Mouse (Mus musculus) olfactory bulb, adult 2 months (tissue): ENCODE measurements around the gene Slc16a10. TPM values are rescaled to one million over a fixed set of nuclear protein-coding genes. Genes with fewer than 3 reads are reported as not detected.
"Not testable (repeated sequence)": the region's sequence is repeated elsewhere in the genome, so short reads cannot be mapped to it uniquely, and the experiment has no call there.

Experiments
- H3K27ac ChIP-seq: fragments of 200-500 bp; 2 replicates; pipeline ENCODE4 v1.5.1; 2012; ENCODE audit warnings: low read depth, low read length; ENCODE audit not compliant: insufficient read depth
- H3K4me1 ChIP-seq: fragments of 200-500 bp; 2 replicates; pipeline ENCODE4 v1.6.1; 2012; ENCODE audit warnings: low read length; ENCODE audit not compliant: control insufficient read depth, insufficient read depth
- H3K4me3 ChIP-seq: fragments of 200-500 bp; 2 replicates; pipeline ENCODE4 v1.5.1; 2012; ENCODE audit warnings: mild to moderate bottlenecking, low read depth, low read length, moderate library complexity; ENCODE audit not compliant: insufficient read depth
- CTCF ChIP-seq: fragments of 200-500 bp; IDR thresholded peaks from 2 replicates; pipeline ENCODE4 v1.5.1; 2012; ENCODE audit warnings: low read depth, mild to moderate bottlenecking, low read length, moderate library complexity; ENCODE audit not compliant: insufficient read depth
- POLR2A ChIP-seq: fragments of 200-500 bp; IDR thresholded peaks from 2 replicates; pipeline ENCODE4 v1.6.1; 2012; ENCODE audit warnings: mild to moderate bottlenecking, low read depth, low read length, moderate library complexity; ENCODE audit not compliant: insufficient read depth
- WGBS: fragments of 180-500 bp; shearing (Covaris S2); methylation state at CpG from one replicate; pipeline ENCODE4 v1.1.7; 2018; 5-methylcytosine and 5-hydroxymethylcytosine counted together
- polyA plus RNA-seq: library from polyadenylated mRNA; stranded (reverse); fragments of >200 nt; gene quantifications from 2 replicates; pipeline ENCODE4 v1.2.4, GENCODE M21; 2012; ENCODE audit warnings: low replicate concordance; ENCODE audit not compliant: missing spikeins, insufficient read depth, insufficient read length

Gene Slc16a10
- polyA plus RNA-seq, 1 experiment = not detected

DNA sequence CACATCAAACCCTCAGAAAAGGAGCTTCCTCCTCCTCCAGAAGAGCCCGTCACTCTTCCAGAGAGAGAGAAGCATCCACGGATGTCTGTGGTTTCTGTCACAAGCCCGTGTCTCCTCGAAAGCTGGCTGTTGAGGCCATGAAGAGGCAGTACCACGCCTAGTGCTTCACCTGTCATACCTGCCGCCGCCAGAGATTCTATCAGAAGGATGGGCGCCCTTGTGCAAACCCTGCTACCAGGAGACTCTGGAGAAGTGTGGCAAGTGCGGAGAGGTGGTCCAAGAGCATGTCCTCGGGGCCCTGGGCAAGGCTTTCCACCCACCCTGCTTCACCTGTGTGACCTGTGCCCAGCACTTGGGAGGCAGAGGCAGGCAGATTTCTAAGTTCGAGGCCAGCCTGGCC lies 132.5 kb downstream of the Slc16a10 start:
- Histone ChIP-seq H3K4me1 (peaks cover 3% of the 10 kb centered on the region; the same call in 1 of the 2 replicates), H3K27ac (no peak overlapping the region), H3K4me3 (no peak overlapping the region)
- 89% methylated on average over 11 of the region's 11 CpGs for WGBS
- TF ChIP-seq CTCF (no peak), POLR2A (no peak)

DNA sequence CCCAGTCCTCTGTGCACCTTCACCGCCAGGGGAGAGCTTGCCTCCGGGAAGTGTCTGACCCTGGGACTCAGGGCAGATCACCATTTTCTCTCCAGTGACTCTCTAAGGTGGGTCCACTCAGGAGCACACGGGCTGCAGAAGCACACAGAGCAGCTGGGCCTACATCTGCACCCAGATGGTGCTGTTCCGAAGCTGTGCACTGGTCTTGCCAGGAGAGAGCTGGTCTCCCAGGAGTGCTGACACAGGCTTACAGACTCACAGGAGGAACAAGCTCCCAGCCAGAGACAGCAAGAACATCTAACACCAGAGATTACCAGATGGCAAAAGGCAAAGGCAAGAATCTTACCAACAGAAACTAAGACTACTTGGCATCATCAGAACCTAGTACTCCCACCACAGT lies 133.2 kb downstream of the Slc16a10 start:
- H3K4me3 ChIP-seq, H3K27ac ChIP-seq, H3K4me1 ChIP-seq: not testable (repeated sequence)
- 74% methylated on average over 4 of the region's 4 CpGs for WGBS

DNA sequence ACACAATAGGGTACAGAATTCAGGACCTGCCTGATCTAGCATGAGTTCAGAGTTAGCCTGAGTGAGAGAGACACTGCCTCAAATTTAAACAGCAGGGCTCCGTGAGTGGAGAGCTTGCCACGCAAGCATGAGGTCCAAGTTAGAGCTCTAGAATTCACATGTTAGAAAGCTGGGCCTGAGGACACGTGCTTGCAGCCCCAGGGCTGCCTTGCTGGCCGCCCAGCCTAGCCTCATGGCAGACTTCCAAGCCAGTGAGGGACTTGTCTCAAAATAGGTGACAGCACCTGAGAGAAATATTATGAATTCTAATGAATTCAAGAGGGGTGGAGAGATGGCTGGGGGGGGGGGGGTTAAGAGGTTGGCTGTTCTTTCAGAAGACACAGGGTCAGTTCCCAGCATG lies 134.1 kb downstream of the Slc16a10 start:
- 93% methylated on average over 4 of the region's 4 CpGs for WGBS
- Histone ChIP-seq H3K27ac (no peak overlapping the region), H3K4me1 (peaks cover 3% of the 10 kb centered on the region; the same call in 1 of the 2 replicates), H3K4me3 (no peak overlapping the region)
- no peak for TF ChIP-seq CTCF
- no peak for TF ChIP-seq POLR2A

DNA sequence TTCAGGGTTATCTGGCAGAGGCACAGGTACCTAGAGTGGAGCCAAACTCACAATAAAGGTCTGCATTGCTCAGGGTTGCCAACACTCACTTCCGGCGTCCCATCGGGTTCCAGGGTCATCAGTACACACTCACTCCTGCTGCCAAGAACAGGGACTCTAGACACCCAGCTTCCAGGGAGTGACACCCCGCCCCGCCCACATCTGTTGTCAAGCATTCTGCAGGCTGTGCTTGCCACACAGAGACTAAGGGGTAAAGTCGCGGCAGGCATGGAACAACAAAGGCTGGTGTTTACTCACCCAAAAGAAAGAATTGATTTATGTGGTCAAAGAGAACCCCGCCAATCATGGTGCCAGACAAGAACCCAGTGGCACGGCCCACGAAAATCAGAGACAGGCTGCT lies 135.1 kb downstream of the Slc16a10 start:
- WGBS = 50% methylated on average over 10 of the region's 10 CpGs
- H3K4me3 ChIP-seq = no peak overlapping the region
- peaks cover 3% of the 10 kb centered on the region; the same call in 1 of the 2 replicates for H3K4me1 ChIP-seq
- TF ChIP-seq CTCF = no peak
- TF ChIP-seq POLR2A = no peak
- H3K27ac ChIP-seq = no peak overlapping the region

DNA sequence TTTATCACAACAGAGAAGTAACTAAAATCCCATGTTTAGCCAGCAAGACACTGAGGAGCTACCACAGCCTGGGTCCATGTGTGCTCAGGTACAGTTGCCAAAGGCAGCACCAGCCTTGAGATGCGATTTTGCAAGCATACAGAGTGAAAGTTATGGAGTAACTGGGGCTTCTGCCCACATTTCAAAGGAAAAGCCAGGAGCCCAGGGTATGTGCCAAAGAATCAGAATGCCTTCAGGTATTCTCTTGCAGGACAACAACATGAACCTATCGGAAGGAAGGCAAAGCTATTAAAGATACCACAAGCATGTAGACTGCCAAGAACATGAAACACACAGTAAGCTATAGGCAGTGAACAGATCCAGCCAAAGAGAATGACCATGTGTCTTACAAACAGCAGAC lies 141.3 kb downstream of the Slc16a10 start:
- Histone ChIP-seq H3K4me1 (no peaks in the 10 kb centered on the region), H3K4me3 (no peak overlapping the region), H3K27ac (no peak overlapping the region)
- TF ChIP-seq CTCF (no peak), POLR2A (no peak)
- 94% methylated on average over 2 of the region's 2 CpGs for WGBS

DNA sequence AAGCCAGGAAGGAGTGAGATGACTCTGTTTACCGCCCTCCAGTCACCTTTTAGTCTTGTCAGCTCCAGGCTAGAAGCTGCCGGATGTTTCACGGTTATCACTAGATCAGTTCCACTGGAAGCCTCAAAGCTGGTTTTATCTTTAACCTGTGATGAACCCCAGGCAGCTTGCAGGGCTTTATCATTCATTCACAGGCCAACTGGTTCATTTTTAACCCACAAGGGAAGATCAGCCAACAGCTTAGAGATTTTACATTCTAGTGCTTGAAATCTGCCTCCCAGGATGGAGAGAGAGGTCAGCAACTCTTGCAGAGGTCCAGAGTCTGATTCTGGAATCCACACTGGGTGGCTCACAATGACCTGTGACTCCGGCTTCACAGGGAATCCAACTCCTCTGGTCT lies 150.9 kb downstream of the Slc16a10 start:
- Histone ChIP-seq H3K27ac (no peak overlapping the region), H3K4me1 (no peaks in the 10 kb centered on the region), H3K4me3 (no peak overlapping the region)
- 91% methylated on average over 4 of the region's 4 CpGs for WGBS
- TF ChIP-seq POLR2A (no peak), CTCF (no peak)

DNA sequence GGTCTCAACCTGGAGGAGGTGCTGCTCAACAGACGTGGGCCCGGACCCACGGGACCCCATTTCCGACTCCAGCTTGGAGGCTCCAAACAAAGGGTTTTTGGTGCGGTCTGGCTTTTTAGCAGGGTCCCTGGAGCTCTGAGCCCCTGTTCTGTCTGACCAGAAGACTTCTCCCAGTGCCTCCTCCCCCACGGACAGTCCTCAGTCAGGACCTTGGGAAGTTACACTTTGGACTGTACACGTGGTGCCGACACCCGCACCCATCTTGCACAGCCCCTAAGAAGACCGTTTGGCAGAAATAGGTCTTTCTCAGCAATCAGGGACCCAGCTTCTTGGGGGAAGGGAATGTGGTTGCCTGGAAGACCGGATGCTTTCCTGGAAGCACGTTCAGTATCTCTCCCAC lies 155.6 kb downstream of the Slc16a10 start, which contains the start of gene Mfsd4b5:
TSS of gene Mfsd4b5 (minus strand) at position 181 of the 400 bp plus-strand sequence.
- Histone ChIP-seq H3K4me3 (no peak within 1 kb of the TSS), H3K27ac (no peak within 1 kb of the TSS), H3K4me1 (no peaks in the 10 kb centered on the region)
- TF ChIP-seq CTCF (no peak), POLR2A (no peak)
- 93% methylated on average over 12 of the region's 12 CpGs for WGBS

Other genes with a start within 250 kb of the Slc16a10 start
- gene Mfsd4b4, start 243.0 kb downstream of the Slc16a10 start, polyA plus RNA-seq = not detected in 2 replicates
- not detected in 2 replicates for gene Mfsd4b2, start 215.3 kb downstream of the Slc16a10 start, polyA plus RNA-seq
- gene Mfsd4b3, start 182.1 kb downstream of the Slc16a10 start, polyA plus RNA-seq = not detected in 2 replicates
- gene Mfsd4b5, start 155.6 kb downstream of the Slc16a10 start, polyA plus RNA-seq = not detected in 2 replicates
- gene Mfsd4b1, start 117.0 kb downstream of the Slc16a10 start, polyA plus RNA-seq = not detected in 2 replicates
- not detected in 2 replicates for gene Rpf2, start 104.8 kb upstream of the Slc16a10 start, polyA plus RNA-seq
- not detected in 2 replicates for gene Gtf3c6, start 115.8 kb upstream of the Slc16a10 start, polyA plus RNA-seq
- gene Amd1, start 159.9 kb upstream of the Slc16a10 start, polyA plus RNA-seq = not detected in 2 replicates
- 114 TPM in 1 of 2 replicates, not detected in the other for gene Cdk19, start 197.3 kb upstream of the Slc16a10 start, polyA plus RNA-seq